Mouse (Mus musculus) neural tube, embryonic 15.5 days (tissue): ENCODE results near the gene Lpcat4. TPM values are rescaled to one million over a fixed set of nuclear protein-coding genes. Genes with fewer than 3 reads are reported as not detected.

Experiments used
- ATAC-seq: fragments of 200-750 bp; cut with Nextera tagmentation; 2 replicates; pipeline ENCODE4 v1.8.0; 2017; ENCODE audit warnings: mild to moderate bottlenecking, moderate TSS enrichment, moderate library complexity; ENCODE audit not compliant: low FRiP score
- H3K27ac ChIP-seq: fragments of 300-500 bp; sonication (generic); replicated peaks from 2 replicates; pipeline ENCODE4 v1.5.1; 2015; ENCODE audit warnings: mild to moderate bottlenecking, inconsistent platforms
- H3K27me3 ChIP-seq: fragments of 300-500 bp; sonication (generic); replicated peaks from 2 replicates; pipeline ENCODE4 v1.6.1; 2015; ENCODE audit warnings: inconsistent platforms
- H3K36me3 ChIP-seq: fragments of 300-500 bp; sonication (generic); 2 replicates; pipeline ENCODE4 v1.6.1; 2015; ENCODE audit warnings: inconsistent platforms
- H3K4me1 ChIP-seq: fragments of 300-500 bp; sonication (generic); 2 replicates; pipeline ENCODE4 v1.6.1; 2015; ENCODE audit warnings: inconsistent platforms
- H3K4me2 ChIP-seq: fragments of 300-500 bp; sonication (generic); 2 replicates; pipeline ENCODE4 v1.6.1; 2015; ENCODE audit warnings: inconsistent platforms, mild to moderate bottlenecking, moderate library complexity
- H3K4me3 ChIP-seq: fragments of 300-500 bp; sonication (generic); replicated peaks from 2 replicates; pipeline ENCODE4 v1.5.1; 2015; ENCODE audit warnings: mild to moderate bottlenecking, inconsistent platforms
- H3K9ac ChIP-seq: fragments of 300-500 bp; sonication (generic); replicated peaks from 2 replicates; pipeline ENCODE4 v1.6.1; 2015; ENCODE audit warnings: mild to moderate bottlenecking, inconsistent platforms
- H3K9me3 ChIP-seq: fragments of 300-500 bp; sonication (generic); replicated peaks from 2 replicates; pipeline ENCODE4 v1.6.1; 2016; ENCODE audit warnings: inconsistent platforms
- WGBS: fragments of 180-500 bp; shearing (Covaris S2); methylation state at CpG from one replicate; pipeline ENCODE4 v1.1.7; 2015; ENCODE audit warnings: mixed read lengths; 5-methylcytosine and 5-hydroxymethylcytosine counted together
- polyA plus RNA-seq: library from polyadenylated mRNA; unstranded; fragments of >200 nt; fragmentation: Nextera tagmentation; extraction: Ambion mirVana; gene quantifications from 2 replicates; pipeline ENCODE4 v1.2.1, GENCODE M21; 2015

Gene Lpcat4
- polyA plus RNA-seq, 1 experiment from 2014 or later = 27.8 TPM

GRCm38 (mm10) chr2:112238006-112238405 lies 1.3 kb upstream of the Lpcat4 start:
- Histone ChIP-seq H3K36me3 (peaks cover 12% of the 10 kb centered on the region; the same call in 1 of the 2 replicates), H3K4me2 (no peak overlapping the region), H3K9ac (no peak overlapping the region), H3K4me3 (no peak overlapping the region), H3K27me3 (no peaks in the 10 kb centered on the region), H3K9me3 (no peaks in the 10 kb centered on the region), H3K4me1 (peaks cover 16% of the 10 kb centered on the region), H3K27ac (no peak overlapping the region)
- no peak for ATAC-seq
- WGBS = 21% methylated on average over 4 of the region's 4 CpGs

GRCm38 (mm10) chr2:112239935-112240721 lies 860 bp downstream of the Lpcat4 start:
- H3K9ac ChIP-seq = peak overlapping the region; percentile 96
- H3K27me3 ChIP-seq = no peaks in the 10 kb centered on the region
- peak overlapping the region; percentile 92 for H3K4me3 ChIP-seq
- ATAC-seq = peak; percentile 76
- H3K27ac ChIP-seq = peak overlapping the region; percentile 99
- H3K4me2 ChIP-seq = peak overlapping the region; percentile 88
- under 1% methylated on average over 26 of the region's 28 CpGs for WGBS
- H3K36me3 ChIP-seq = peaks cover 28% of the 10 kb centered on the region
- H3K9me3 ChIP-seq = no peaks in the 10 kb centered on the region
- H3K4me1 ChIP-seq = peaks cover 16% of the 10 kb centered on the region

- H3K9me3 ChIP-seq = no peaks in the 10 kb centered on the region
- no peak overlapping the region for H3K27ac ChIP-seq
- H3K4me1 ChIP-seq = peaks cover 16% of the 10 kb centered on the region
- 86% methylated on average over 14 of the region's 14 CpGs for WGBS
- no peaks in the 10 kb centered on the region for H3K27me3 ChIP-seq
- no peak overlapping the region for H3K4me3 ChIP-seq
- no peak overlapping the region for H3K9ac ChIP-seq
- peaks cover 35% of the 10 kb centered on the region for H3K36me3 ChIP-seq
- ATAC-seq = no peak
- no peak overlapping the region for H3K4me2 ChIP-seq
These were observed 2.5 kb downstream of the Lpcat4 start for GRCm38 (mm10) chr2:112241787-112242186.

- Histone ChIP-seq H3K27me3 (no peaks in the 10 kb centered on the region), H3K4me1 (peaks cover 10% of the 10 kb centered on the region), H3K4me3 (no peak overlapping the region), H3K27ac (no peak overlapping the region), H3K9ac (no peak overlapping the region), H3K36me3 (peaks cover 55% of the 10 kb centered on the region), H3K4me2 (no peak overlapping the region), H3K9me3 (no peaks in the 10 kb centered on the region)
- no peak for ATAC-seq
- WGBS = 91% methylated on average over 5 of the region's 5 CpGs
These were observed 6.0 kb downstream of the Lpcat4 start for GRCm38 (mm10) chr2:112245307-112245706.

GRCm38 (mm10) chr2:112246193-112246592 lies 6.9 kb downstream of the Lpcat4 start:
- Histone ChIP-seq H3K9ac (no peak overlapping the region), H3K27me3 (no peaks in the 10 kb centered on the region), H3K4me1 (peaks cover 1% of the 10 kb centered on the region), H3K4me2 (no peak overlapping the region), H3K9me3 (no peaks in the 10 kb centered on the region), H3K27ac (no peak overlapping the region), H3K36me3 (peaks cover 55% of the 10 kb centered on the region), H3K4me3 (no peak overlapping the region)
- WGBS = 91% methylated on average over 6 of the region's 6 CpGs
- ATAC-seq = no peak

- no peak overlapping the region for H3K4me3 ChIP-seq
These were observed 8.1 kb downstream of the Lpcat4 start for GRCm38 (mm10) chr2:112247323-112247722.

GRCm38 (mm10) chr2:112249780-112250453 lies 10.6 kb downstream of the Lpcat4 start:
- no peaks in the 10 kb centered on the region for H3K4me1 ChIP-seq
- H3K4me3 ChIP-seq = no peak overlapping the region
- no peaks in the 10 kb centered on the region for H3K27me3 ChIP-seq
- WGBS = 91% methylated on average over 10 of the region's 10 CpGs
- no peak overlapping the region for H3K9ac ChIP-seq
- H3K9me3 ChIP-seq = no peaks in the 10 kb centered on the region
- ATAC-seq = no peak
- H3K36me3 ChIP-seq = peaks cover 27% of the 10 kb centered on the region
- no peak overlapping the region for H3K4me2 ChIP-seq
- H3K27ac ChIP-seq = no peak overlapping the region

More at GRCm38 (mm10) chr2:112247323-112247722, 8.1 kb downstream of the Lpcat4 start:
- H3K27me3 ChIP-seq = no peaks in the 10 kb centered on the region
- no peaks in the 10 kb centered on the region for H3K4me1 ChIP-seq
- no peak overlapping the region for H3K9ac ChIP-seq
- H3K4me2 ChIP-seq = no peak overlapping the region
- no peak for ATAC-seq
- 91% methylated on average over 10 of the region's 10 CpGs for WGBS
- H3K27ac ChIP-seq = no peak overlapping the region
- H3K36me3 ChIP-seq = peaks cover 49% of the 10 kb centered on the region
- no peaks in the 10 kb centered on the region for H3K9me3 ChIP-seq

GRCm38 (mm10) chr2:112254675-112255515 lies 15.6 kb downstream of the Lpcat4 start:
- Histone ChIP-seq H3K9me3 (no peaks in the 10 kb centered on the region), H3K27ac (no peak overlapping the region), H3K4me2 (no peak overlapping the region), H3K9ac (no peak overlapping the region), H3K36me3 (no peaks in the 10 kb centered on the region), H3K27me3 (no peaks in the 10 kb centered on the region), H3K4me1 (no peaks in the 10 kb centered on the region), H3K4me3 (no peak overlapping the region)
- no peak for ATAC-seq
- WGBS = 73% methylated on average over 7 of the region's 7 CpGs

- Histone ChIP-seq H3K4me3 (no peak within 1 kb of the TSS), H3K4me1 (peaks cover 15% of the 10 kb centered on the region), H3K4me2 (no peak within 1 kb of the TSS), H3K9me3 (no peaks in the 10 kb centered on the region), H3K27me3 (no peaks in the 10 kb centered on the region), H3K9ac (no peak within 1 kb of the TSS), H3K36me3 (no peaks in the 10 kb centered on the region), H3K27ac (no peak within 1 kb of the TSS)
- ATAC-seq = no peak
- 78% methylated on average over 10 of the region's 10 CpGs for WGBS
These were observed 20.1 kb downstream of the Lpcat4 start, which contains the start of gene Nutm1 for GRCm38 (mm10) chr2:112259241-112259962. Gene Nutm1 (minus strand): TSS chr2:112259291.

- WGBS = under 1% methylated on average over 36 of the region's 36 CpGs
- H3K4me1 ChIP-seq = peaks cover 27% of the 10 kb centered on the region
- peak within 1 kb of the TSS; percentile 65 for H3K9ac ChIP-seq
- H3K4me3 ChIP-seq = peak within 1 kb of the TSS; percentile 66
- peak within 1 kb of the TSS; percentile 70 for H3K4me2 ChIP-seq
- peak within 1 kb of the TSS; percentile 83 for H3K27ac ChIP-seq
- no peaks in the 10 kb centered on the region for H3K9me3 ChIP-seq
- no peaks in the 10 kb centered on the region for H3K36me3 ChIP-seq
- no peaks in the 10 kb centered on the region for H3K27me3 ChIP-seq
- peak; percentile 63 for ATAC-seq
These were observed 22.7 kb downstream of the Lpcat4 start, which contains the start of gene Nop10 for GRCm38 (mm10) chr2:112261748-112262653. Gene Nop10 (plus strand): TSS chr2:112261926.
